Mouse (Mus musculus): ENCODE measurements around the gene Traf3. TPM values are rescaled to one million over a fixed set of nuclear protein-coding genes. Genes with fewer than 3 reads are reported as not detected.
A peak's percentile ranks its signal among the peaks of the same experiment; 100 is the strongest.

Gene Traf3
- total RNA-seq (2021) = 10 to 100 TPM; 12.4 to 15.5 TPM
- long read RNA-seq, experiment 1, partial matches to known transcripts = 0 of 16 reads
- long read RNA-seq, experiment 1, other reads (novel, unspliced or antisense) = 16 of 16 reads
- long read RNA-seq, experiment 2, partial matches to known transcripts = 0 of 7 reads
- long read RNA-seq, experiment 2, other reads (novel, unspliced or antisense) = 7 of 7 reads

GRCm38 (mm10) chr12:111165831-111166591 lies at the start of gene Traf3:
Gene Traf3, plus strand, starts transcription at chr12:111166370.
- intact Hi-C loops (cut with DNase I) = loop anchor here (5.0 kb wide), 1 partner anchor 79 kb away; no protein-coding TSS in a partner anchor
- peak; percentile 77 to 85 for DNase-seq

GRCm38 (mm10) chr12:111119506-111120085 lies 46.6 kb upstream of the Traf3 start:
- intact Hi-C loops (cut with DNase I) = no loop called here
- no peak for DNase-seq

- intact Hi-C loops (cut with DNase I) = no loop called here
Observed at GRCm38 (mm10) chr12:111120976-111121645, 45.1 kb upstream of the Traf3 start.

GRCm38 (mm10) chr12:111122332-111122852 lies 43.8 kb upstream of the Traf3 start:
- DNase-seq = no peak

More at GRCm38 (mm10) chr12:111120976-111121645, 45.1 kb upstream of the Traf3 start:
- no peak for DNase-seq

DNA sequence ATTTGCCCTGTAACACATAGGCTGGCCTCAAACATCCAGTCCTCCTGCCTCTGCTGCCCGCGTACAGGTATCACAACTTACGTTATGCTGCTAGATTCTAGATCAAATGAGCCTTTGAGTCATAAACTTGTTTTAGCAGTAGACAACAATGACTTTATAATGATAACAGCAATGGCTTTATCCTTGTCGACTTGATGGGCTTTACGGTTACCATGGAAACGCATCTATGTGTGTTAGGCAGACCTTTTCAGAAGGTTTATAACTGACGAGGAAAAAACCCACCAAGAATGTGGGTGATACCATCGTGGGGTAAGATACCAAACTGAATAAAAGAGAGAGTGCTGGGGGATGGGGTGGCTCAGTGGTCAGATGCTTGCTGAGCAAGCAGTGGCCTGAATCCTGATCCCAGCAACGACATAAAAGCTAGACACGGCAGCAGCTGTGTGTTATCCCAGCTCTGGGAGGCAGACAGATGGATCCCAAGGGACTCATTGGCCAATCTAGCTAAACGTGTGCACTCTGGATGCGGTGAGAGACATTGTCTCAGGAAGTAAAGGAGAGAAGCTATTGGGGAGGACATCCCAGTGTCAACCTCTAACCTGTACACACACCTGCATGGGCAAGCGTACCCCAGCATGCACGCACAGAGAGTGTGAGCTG lies 41.4 kb upstream of the Traf3 start:
- DNase-seq = no peak
- intact Hi-C loops (cut with DNase I) = no loop called here

More at GRCm38 (mm10) chr12:111122332-111122852, 43.8 kb upstream of the Traf3 start:
- intact Hi-C loops (cut with DNase I) = no loop called here

DNA sequence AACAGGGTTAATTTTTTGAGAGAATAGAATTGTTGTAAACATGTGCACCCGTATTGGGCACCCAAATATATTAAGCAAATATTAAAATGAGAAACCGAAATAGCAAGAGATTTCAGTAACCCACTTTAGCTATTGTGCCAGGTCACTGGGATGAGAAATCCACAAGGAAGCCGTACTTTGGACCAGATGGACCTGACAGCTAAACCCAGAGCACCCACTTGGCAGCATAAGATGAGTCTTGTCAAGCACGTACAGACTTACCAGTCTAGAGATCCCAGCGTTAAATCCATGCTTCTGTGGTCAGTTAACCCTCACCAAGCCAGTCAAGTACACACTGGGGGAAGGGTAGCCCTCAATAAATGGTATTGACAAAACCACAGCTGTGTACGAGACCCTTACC lies 40.5 kb upstream of the Traf3 start:
- DNase-seq = no peak
- intact Hi-C loops (cut with DNase I) = no loop called here

- intact Hi-C loops (cut with DNase I) = no loop called here
- peak; percentile 20 to 37 for DNase-seq
Observed at GRCm38 (mm10) chr12:111134169-111134568, 32.0 kb upstream of the Traf3 start.

DNA sequence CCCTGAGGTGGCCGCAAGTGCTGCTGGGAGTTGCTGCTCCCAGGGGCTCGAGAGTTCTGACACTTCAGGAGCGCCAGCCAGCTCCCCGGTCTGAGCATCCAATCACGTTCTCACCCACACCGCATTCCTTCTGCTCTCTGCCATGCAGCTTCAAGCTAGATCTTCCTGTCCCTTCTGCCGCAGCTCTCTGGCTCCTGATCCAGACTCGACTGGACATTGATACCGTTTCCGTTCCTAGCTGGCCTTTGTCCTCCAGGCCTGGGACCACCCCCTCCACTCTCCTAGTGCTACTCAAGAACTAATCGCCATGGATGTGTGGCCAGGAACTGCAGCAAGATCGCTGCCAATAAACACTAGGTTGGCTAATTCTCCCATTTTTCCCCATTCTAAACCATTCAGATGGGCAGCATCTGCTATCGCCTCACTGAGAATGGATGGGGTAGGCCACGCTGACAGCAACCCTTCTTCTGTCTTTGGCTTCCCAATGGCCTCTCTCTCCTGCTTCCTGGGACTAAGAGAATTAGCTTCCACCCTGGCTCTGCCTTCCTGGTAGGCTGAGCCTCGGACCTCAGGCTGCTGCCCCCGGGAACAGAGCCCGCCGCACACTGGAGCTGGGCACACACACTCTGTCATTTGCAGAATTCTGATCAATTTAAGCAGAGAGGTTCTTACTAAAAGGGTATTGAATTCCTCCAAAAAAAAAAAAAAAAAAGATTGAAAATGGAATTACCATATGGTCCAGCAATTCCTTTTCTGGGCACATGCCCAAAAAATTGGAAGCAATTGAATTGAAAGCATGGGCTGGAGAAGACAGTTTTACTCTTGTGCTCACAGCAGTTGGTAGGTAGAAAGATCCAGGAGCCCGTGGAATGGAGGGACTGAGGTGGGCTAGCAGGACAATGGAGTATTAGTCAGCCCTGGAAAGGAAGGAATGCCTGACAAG lies 31.1 kb upstream of the Traf3 start:
- peak; percentile 16 to 34 for DNase-seq
- intact Hi-C loops (cut with DNase I) = no loop called here

- intact Hi-C loops (cut with DNase I) = no loop called here
- DNase-seq = no peak
Observed at GRCm38 (mm10) chr12:111135953-111136352, 30.2 kb upstream of the Traf3 start.

- intact Hi-C loops (cut with DNase I) = no loop called here
- no peak for DNase-seq
Observed at GRCm38 (mm10) chr12:111137079-111137478, 29.1 kb upstream of the Traf3 start.

GRCm38 (mm10) chr12:111143005-111143508 lies 23.1 kb upstream of the Traf3 start:
- intact Hi-C loops (cut with DNase I) = loop anchor here (5.0 kb wide), 1 partner anchor 56 kb away; no protein-coding TSS in a partner anchor
- DNase-seq = no peak

GRCm38 (mm10) chr12:111143509-111144063 lies 22.6 kb upstream of the Traf3 start:
- peak; percentile 39 to 45 for DNase-seq
- intact Hi-C loops (cut with DNase I) = loop anchor here (5.0 kb wide), 1 partner anchor 56 kb away; no protein-coding TSS in a partner anchor

DNA sequence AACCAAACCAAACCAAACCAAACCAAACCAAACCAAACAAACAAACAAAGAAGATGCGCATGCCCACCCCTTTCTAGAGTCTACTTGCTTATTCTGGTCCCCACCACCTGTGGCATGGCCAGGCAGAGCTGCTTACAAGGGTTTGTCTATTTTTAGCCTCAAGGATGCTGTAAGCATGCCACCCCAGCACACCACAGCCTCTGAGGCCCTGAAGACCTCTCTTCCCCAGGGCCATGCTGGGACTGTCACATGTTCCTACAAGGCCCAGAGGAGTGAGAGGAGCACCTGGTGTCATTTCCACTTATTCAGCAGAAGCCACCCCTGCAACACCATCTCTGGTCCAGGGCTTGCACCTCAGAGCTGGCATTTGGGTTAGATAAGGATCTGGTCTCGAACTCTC lies 21.6 kb upstream of the Traf3 start:
- intact Hi-C loops (cut with DNase I) = loop anchor here (5.0 kb wide), 1 partner anchor 57 kb away; no protein-coding TSS in a partner anchor
- DNase-seq = no peak

DNA sequence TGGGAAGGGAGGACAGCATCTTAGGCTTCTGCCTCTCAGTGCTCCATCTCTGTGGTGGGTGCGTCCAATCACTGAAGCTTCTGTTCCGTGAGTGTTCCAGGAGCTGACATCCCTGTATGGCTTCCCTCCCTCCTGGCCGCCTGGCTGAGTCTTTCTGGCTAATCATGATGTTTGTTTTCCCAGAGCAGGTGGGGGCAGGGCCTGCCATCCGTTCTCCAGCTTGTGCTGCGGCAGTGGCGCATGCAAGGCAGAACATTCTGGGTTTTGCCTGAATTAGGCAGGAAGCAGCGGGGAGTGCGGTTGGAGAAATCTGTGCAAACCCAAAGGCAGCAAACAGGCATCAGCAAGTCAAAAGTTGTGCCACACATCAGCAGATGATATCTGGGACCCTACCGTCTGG lies 20.9 kb upstream of the Traf3 start:
- no peak for DNase-seq
- intact Hi-C loops (cut with DNase I) = no loop called here

DNA sequence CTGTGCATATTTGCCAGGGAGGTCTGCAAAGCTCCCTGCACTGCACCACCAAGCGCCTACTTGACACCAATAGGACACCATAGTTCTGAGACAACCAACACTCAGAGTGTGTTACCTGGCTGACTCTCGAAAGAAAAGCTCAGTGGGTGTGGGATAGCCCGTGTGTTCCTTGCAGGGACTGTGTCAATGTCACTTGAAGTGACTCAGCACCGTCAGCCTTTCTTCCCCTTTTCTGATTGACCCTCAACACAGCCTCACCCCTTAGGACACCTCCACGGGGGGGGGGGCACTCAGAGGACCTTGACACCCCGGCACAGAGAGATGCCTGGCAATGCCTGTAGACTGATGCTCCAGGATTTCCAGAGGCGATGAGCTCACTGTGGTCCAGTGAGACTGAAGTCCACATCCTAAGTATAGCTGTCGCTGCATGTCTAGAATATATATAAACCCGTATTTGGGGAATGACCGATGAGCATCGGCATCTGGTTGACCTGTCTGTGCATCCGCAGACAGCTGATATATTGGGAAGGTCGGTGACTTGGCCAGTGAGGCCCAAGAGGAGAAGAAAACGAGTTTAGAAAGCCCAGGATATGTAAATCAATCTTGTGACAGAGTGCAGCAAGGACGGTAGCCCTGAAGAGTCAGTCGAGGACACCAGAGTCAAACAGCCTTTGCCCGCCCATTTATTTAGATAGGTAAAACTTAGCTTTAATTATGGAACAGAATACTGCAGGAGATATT lies 16.5 kb upstream of the Traf3 start:
- no peak for DNase-seq
- intact Hi-C loops (cut with DNase I) = no loop called here

- no peak for DNase-seq
- intact Hi-C loops (cut with DNase I) = no loop called here
Observed at GRCm38 (mm10) chr12:111150236-111150596, 16.0 kb upstream of the Traf3 start.

DNA sequence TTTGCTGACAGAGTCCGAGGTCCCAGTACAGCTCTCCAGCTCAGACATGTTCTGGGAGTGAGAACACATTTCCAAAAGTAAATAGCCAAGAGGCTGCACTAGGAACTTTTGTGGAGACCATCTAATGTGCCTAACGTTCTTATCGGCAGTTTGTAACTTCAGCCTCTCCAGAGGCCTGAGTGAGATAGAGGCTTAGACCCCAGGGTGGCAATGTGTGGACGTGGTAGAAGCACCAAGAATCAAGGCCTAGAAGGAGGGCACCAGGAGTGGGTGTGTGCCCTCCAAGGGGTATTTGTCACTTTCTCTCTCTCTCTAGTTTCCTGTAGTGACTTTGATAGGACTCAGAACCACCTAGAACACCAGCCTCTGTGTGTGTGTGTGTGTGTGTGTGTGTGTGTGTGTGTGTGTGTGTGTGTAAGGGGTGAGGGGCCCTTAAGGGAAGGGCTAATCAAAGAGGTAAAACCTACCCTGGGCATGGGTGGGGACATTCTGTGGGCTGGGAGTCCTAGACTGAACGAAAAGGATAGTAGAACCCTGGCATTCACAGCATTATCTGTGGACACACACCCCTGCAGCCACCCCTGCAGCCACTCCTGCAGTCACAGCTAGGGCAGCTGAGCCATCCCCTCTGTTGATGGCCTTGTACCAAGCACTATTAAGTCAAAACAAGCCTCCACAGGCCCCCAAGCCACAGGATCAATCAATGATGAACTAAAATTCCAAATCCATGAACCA lies 14.6 kb upstream of the Traf3 start:
- no peak for DNase-seq
- intact Hi-C loops (cut with DNase I) = no loop called here
